Mouse (Mus musculus) intestine, embryonic 16.5 days (tissue): Measurements from ENCODE around the gene Elovl7. TPM values are rescaled to one million over a fixed set of nuclear protein-coding genes. Genes with fewer than 3 reads are reported as not detected.

ENCODE experiments used
- ATAC-seq: fragments of 200-750 bp; cut with Nextera tagmentation; 2 replicates; pipeline ENCODE4 v1.8.0; 2017; ENCODE audit warnings: moderate TSS enrichment, moderate library complexity
- H3K27ac ChIP-seq: fragments of 300-500 bp; sonication (generic); 2 replicates; pipeline ENCODE4 v1.5.1; 2014; ENCODE audit warnings: mild to moderate bottlenecking, low read length
- H3K27me3 ChIP-seq: fragments of 300-500 bp; sonication (generic); replicated peaks from 2 replicates; pipeline ENCODE4 v1.6.1; 2014; ENCODE audit warnings: low read length, control low read depth, mixed read lengths; ENCODE audit not compliant: control insufficient read depth, insufficient read depth
- H3K36me3 ChIP-seq: fragments of 300-500 bp; sonication (generic); 2 replicates; pipeline ENCODE4 v1.6.1; 2014; ENCODE audit warnings: low read length, control low read depth; ENCODE audit not compliant: control insufficient read depth, insufficient read depth
- H3K4me1 ChIP-seq: fragments of 300-500 bp; sonication (generic); 2 replicates; pipeline ENCODE4 v1.6.1; 2014; ENCODE audit warnings: low read length, control low read depth, mixed read lengths; ENCODE audit not compliant: control insufficient read depth, insufficient read depth
- H3K4me2 ChIP-seq: fragments of 300-500 bp; sonication (generic); 2 replicates; pipeline ENCODE4 v1.6.1; 2014; ENCODE audit warnings: low read depth, low read length, control low read depth
- H3K4me3 ChIP-seq: fragments of 300-500 bp; sonication (generic); 2 replicates; pipeline ENCODE4 v1.5.1; 2014; ENCODE audit warnings: mild to moderate bottlenecking, low read length
- H3K9ac ChIP-seq: fragments of 300-500 bp; sonication (generic); 2 replicates; pipeline ENCODE4 v1.6.1; 2014; ENCODE audit warnings: low read depth, low read length
- H3K9me3 ChIP-seq: fragments of 300-500 bp; sonication (generic); 2 replicates; pipeline ENCODE4 v1.6.1; 2016; ENCODE audit warnings: low read length, control low read depth; ENCODE audit not compliant: control insufficient read depth
- WGBS: fragments of 180-500 bp; shearing (Covaris S2); extraction: QIAGEN DNeasy Blood & Tissue Kit; methylation state at CpG from one replicate; pipeline ENCODE4 v1.1.7; 2014; 5-methylcytosine and 5-hydroxymethylcytosine counted together
- polyA plus RNA-seq: library from polyadenylated mRNA; unstranded; fragments of >200 nt; fragmentation: Nextera tagmentation; extraction: Ambion mirVana; gene quantifications from 2 replicates; pipeline ENCODE4 v1.2.1, GENCODE M21; 2015

The Elovl7 gene
- polyA plus RNA-seq, 1 experiment from 2014 or later, result 22.0 TPM

DNA sequence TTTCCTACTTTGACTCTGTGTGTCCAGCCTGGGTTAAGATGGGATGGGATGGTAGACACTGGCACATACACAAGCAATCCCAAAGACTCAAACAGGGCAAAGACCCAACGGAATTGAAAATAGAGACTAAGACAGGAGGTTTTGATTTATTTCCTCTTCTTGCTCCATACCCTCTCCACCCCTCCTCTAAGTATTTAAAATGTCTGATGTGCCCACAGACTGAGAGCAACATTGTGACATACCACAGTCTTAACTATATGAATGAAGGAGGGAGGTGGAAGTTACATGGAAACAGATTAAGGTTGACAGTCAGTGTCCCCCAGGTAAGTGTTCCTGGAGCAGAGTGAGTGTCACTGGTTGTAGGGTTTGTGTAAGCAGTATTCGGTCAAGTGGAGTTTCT lies 70.1 kb downstream of the Elovl7 start:
- H3K9me3 ChIP-seq, result no peaks in the 10 kb centered on the region
- ATAC-seq, result no peak
- H3K36me3 ChIP-seq, result 0 out of 2 replicates have a peak, but pooled peaks cover 3% of the 10 kb centered on the region
- no peaks in the 10 kb centered on the region for H3K4me1 ChIP-seq
- no peak overlapping the region for H3K9ac ChIP-seq
- no peak overlapping the region for H3K4me2 ChIP-seq
- H3K27ac ChIP-seq, result no peak overlapping the region
- no peaks in the 10 kb centered on the region for H3K27me3 ChIP-seq
- no peak overlapping the region for H3K4me3 ChIP-seq
- 93% methylated on average over 2 of the region's 2 CpGs for WGBS

DNA sequence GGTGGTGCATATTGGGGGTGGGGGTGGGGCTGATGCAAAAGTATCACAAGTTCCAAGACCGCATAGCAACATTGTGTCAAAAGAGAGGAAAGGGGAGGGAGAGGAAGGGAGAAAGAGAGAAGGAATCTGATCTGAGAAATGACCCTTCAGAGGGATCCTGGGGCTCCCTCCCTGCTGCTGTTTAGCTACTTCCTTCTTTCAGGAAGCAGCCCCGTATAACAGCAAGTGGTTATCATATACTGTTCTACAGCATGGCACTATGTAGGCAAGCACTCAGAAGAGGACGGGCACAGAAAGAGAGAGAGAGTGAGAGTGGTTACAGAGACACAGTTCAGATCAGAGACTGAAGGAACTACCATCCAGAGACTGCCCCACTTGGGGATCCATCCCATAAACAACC lies 73.7 kb downstream of the Elovl7 start:
- Histone ChIP-seq H3K4me1 (no peaks in the 10 kb centered on the region), H3K9ac (no peak overlapping the region), H3K27ac (no peak overlapping the region), H3K36me3 (0 out of 2 replicates have a peak, but pooled peaks cover 3% of the 10 kb centered on the region), H3K9me3 (no peaks in the 10 kb centered on the region), H3K27me3 (no peaks in the 10 kb centered on the region), H3K4me3 (no peak overlapping the region), H3K4me2 (no peak overlapping the region)
- no peak for ATAC-seq
- WGBS, result 58% methylated on average over 3 of the region's 3 CpGs

DNA sequence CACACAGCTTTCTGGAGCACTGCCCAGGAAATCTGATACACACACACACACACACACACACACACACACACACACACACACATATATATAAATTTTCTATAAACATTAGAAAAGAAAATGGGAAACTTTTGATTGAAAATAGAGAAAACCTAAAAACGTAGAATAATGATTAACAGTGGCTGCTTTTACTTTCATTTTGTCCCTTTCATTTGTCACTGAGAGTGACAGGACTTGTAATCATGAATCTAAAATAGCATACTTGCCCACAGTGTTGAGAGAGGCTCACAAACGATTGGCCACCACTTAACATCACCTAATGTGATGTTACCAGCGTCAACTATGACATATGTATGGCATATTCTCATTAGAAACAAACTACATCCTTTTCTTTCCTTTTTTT lies 75.2 kb downstream of the Elovl7 start:
- Histone ChIP-seq H3K4me3 (no peak overlapping the region), H3K36me3 (0 out of 2 replicates have a peak, but pooled peaks cover under 1% of the 10 kb centered on the region), H3K27me3 (no peaks in the 10 kb centered on the region), H3K4me2 (no peak overlapping the region), H3K4me1 (no peaks in the 10 kb centered on the region), H3K27ac (no peak overlapping the region), H3K9ac (no peak overlapping the region), H3K9me3 (no peaks in the 10 kb centered on the region)
- 82% methylated on average over 3 of the region's 3 CpGs for WGBS
- no peak for ATAC-seq

DNA sequence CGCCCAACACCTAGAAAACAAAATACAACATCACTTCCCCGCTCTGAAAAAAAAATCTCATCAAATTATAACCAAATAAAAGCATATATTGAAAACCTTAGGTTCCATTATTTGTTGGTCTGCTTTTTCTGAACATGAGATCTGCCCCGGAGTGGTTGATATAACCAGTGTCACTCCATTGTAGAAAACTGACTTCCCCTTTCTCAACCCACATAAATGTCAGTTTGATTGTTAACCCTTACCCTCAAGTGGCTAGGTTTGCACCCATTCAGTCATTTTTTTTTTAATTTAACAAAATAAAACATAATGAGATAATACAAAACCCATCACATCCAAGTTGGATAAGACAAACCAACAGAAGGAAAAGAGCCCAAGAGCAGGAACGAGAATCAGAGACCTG lies 76.1 kb downstream of the Elovl7 start:
- H3K9ac ChIP-seq, result no peak overlapping the region
- WGBS, result 85% methylated on average over 4 of the region's 4 CpGs

DNA sequence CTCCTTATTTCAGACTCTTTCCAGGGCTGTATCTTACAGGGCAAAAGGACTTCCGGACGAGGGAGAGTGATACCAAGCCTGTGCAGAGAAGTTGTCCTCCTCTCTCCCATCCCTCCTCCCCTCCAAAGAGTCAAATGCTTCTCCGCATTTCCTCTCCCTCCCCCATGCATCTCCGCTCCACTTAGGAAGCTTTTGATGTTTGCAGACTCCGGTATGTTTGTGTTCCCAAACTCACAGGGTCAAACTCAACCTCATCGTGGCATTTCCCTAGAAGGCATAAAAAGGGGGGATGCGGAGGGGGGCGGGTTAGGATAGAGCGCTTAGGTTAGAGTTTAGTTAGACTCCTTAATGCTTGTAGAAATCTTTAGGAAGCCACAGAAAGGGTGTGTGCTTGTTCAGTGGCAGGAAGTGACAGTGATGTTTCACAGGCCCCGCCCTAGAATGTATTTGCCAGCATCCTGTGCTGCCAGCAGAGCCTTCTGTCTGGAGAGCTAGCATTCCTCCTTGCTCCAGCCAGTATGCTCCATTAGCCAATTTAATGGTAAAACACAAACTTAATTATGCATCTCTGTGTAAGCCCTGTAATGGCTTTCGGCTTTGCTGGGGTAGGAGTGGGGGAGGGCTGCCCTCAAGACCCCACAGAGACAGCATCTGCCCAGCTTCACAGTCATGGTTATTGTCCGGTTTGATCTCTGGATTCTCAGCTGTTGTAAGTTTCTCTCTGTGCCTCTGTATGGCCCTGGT lies 83.3 kb downstream of the Elovl7 start:
- H3K9me3 ChIP-seq, result no peaks in the 10 kb centered on the region
- no peaks in the 10 kb centered on the region for H3K27me3 ChIP-seq
- H3K27ac ChIP-seq, result peak overlapping the region; percentile 53
- no peaks in the 10 kb centered on the region for H3K36me3 ChIP-seq
- no peaks in the 10 kb centered on the region for H3K4me1 ChIP-seq
- H3K9ac ChIP-seq, result peak overlapping the region; percentile 27; the same call in 1 of the 2 replicates
- peak overlapping the region; percentile 41 for H3K4me3 ChIP-seq
- 11% methylated on average over 12 of the region's 12 CpGs for WGBS
- H3K4me2 ChIP-seq, result peak overlapping the region; percentile 50
- ATAC-seq, result peak; percentile 76

More for the DNA sequence above, 76.1 kb downstream of the Elovl7 start:
- Histone ChIP-seq H3K27ac (no peak overlapping the region), H3K9me3 (no peaks in the 10 kb centered on the region), H3K36me3 (no peaks in the 10 kb centered on the region), H3K4me1 (no peaks in the 10 kb centered on the region), H3K4me3 (no peak overlapping the region), H3K4me2 (no peak overlapping the region), H3K27me3 (no peaks in the 10 kb centered on the region)
- no peak for ATAC-seq

DNA sequence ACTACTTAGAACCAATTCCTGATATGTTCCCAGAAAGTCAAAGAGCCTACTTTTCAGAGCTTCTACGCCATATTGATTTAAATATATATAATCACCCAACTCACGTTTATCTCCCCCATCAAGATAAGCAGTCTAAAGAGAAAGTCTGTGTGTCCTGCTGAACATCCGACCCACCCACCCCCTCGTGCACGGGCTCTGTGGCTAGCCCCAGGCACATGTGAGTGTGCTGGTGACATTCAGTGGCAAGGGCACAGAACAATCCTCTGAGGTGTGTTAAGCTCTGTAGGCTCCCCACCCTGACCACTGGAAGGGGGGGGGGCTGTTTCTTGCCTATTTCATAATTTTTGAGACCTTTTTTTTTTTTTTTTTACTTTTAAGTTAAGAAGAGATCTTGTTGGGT lies 84.0 kb downstream of the Elovl7 start:
- ATAC-seq, result no peak
- Histone ChIP-seq H3K27me3 (no peaks in the 10 kb centered on the region), H3K4me2 (no peak overlapping the region), H3K9ac (no peak overlapping the region), H3K27ac (no peak overlapping the region), H3K4me3 (no peak overlapping the region), H3K4me1 (no peaks in the 10 kb centered on the region), H3K9me3 (no peaks in the 10 kb centered on the region), H3K36me3 (no peaks in the 10 kb centered on the region)
- WGBS, result 47% methylated on average over 5 of the region's 5 CpGs

DNA sequence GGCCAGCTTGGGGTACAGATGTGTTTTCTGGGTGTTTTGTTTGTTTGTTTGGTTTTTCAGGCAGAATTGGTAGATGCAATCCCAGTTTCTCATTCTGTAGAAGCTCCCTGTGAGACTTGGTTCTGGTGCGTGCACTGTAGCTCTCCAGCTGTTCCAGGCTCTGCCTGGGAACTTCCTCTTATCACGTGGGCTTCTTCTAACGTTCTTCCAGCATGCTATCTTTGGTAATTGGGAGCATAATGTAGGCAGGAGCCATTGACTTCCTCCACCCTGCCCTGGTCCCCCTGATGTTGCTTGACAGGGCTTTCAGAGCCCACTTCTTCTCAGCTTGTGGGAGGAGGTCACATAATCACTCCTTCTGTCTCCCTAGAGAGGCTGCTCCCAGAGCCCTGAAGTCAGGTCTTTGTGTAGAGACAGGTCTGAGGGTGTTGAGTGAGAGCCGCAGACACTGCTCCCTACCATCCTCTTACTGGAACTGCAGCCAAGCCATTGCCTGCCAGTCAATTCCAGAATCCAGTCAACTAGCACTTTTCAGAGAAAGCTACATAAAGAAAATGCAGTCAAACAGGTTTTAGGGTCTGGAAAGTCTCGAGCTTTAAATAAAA lies 86.2 kb downstream of the Elovl7 start:
- 19% methylated on average over 5 of the region's 5 CpGs for WGBS
- no peak overlapping the region for H3K27ac ChIP-seq
- H3K9me3 ChIP-seq, result no peaks in the 10 kb centered on the region
- H3K27me3 ChIP-seq, result no peaks in the 10 kb centered on the region
- no peak overlapping the region for H3K9ac ChIP-seq
- no peaks in the 10 kb centered on the region for H3K36me3 ChIP-seq
- no peaks in the 10 kb centered on the region for H3K4me1 ChIP-seq
- peak; percentile 60; the same call in 1 of the 2 replicates for ATAC-seq
- H3K4me2 ChIP-seq, result no peak overlapping the region
- H3K4me3 ChIP-seq, result no peak overlapping the region

DNA sequence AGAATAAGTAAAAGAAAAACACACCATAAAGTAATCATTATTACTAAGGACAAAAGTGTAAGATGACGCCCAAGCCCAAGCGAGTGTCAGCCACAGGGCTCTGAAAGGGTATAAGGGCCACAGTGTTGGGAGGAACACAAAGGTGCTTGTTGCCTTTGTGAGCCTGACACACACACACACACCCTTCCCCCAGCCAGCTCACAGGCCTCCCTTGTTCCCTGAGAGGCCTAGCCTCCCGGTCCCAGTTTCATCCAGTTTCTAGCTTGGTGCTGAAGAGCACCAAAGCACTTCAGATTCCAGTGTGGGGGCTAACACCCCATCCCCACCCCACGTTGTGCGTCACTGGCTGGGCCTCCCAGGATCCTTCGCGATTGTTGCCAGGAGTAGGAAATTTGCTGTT lies 87.2 kb downstream of the Elovl7 start:
- Histone ChIP-seq H3K4me2 (no peak overlapping the region), H3K9me3 (no peaks in the 10 kb centered on the region), H3K9ac (no peak overlapping the region), H3K36me3 (no peaks in the 10 kb centered on the region), H3K27ac (no peak overlapping the region), H3K4me1 (no peaks in the 10 kb centered on the region), H3K27me3 (no peaks in the 10 kb centered on the region), H3K4me3 (no peak overlapping the region)
- no peak for ATAC-seq
- 53% methylated on average over 7 of the region's 7 CpGs for WGBS

DNA sequence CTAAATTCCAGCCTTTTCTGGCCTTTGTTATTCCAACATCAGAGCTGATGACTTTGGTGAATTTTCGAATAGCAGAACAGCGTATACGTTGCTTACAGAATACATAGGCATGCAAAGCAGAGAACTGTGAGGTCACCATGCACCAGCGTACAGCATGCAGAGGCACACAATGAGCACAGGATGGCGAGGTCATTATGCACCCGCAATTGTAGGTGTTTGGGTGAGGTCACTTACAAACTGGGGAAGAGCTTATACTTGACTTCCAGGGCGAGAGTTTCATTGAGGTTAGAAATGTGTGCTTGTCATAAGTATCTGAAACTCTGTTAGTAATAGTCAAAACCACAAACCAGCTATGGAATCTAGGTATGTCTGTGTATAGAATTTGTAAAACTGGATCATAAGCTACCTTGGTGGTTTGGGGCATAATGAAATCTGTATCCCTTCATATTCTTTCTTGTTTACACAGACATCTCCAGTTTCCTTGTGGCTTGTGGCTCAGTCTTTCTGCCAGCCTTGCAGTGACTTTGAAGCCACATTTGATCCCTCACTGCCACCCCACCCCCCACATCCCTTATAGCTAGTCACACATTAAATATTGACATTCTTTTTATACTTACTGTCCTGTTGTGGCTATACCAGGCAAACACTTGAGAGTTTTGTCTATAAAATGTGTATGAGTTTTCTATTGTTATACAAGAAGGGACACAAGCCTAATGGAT lies 88.9 kb downstream of the Elovl7 start:
- Histone ChIP-seq H3K9me3 (no peaks in the 10 kb centered on the region), H3K27me3 (no peaks in the 10 kb centered on the region), H3K9ac (no peak overlapping the region), H3K36me3 (no peaks in the 10 kb centered on the region), H3K4me2 (no peak overlapping the region), H3K4me3 (no peak overlapping the region), H3K27ac (no peak overlapping the region), H3K4me1 (no peaks in the 10 kb centered on the region)
- 83% methylated on average over 7 of the region's 7 CpGs for WGBS
- no peak for ATAC-seq
